Mouse (Mus musculus): ENCODE measurements around the gene Cd22.

- TF ChIP-seq CTCF (conservative IDR thresholded peaks at IDR 0.05; ENCODE audit: low read length) (no peak), NANOG (IDR thresholded peaks at IDR 0.05; ENCODE audit: borderline replicate concordance, low read length) (no peak), POU5F1 (IDR thresholded peaks at IDR 0.05; ENCODE audit: borderline replicate concordance, low read length) (no peak)
Measured at GRCm38 (mm10) chr7:30917219-30917618, 37.1 kb upstream of the Cd22 start.

Data from E14TG2a.4 (cell line).